Mouse (Mus musculus): ENCODE data around the gene Iqcf1.

- TF ChIP-seq CTCF (IDR thresholded peaks at IDR 0.05; ENCODE audit: borderline replicate concordance, insufficient read depth, low read depth, low read length) (no peak), POLR2A (IDR thresholded peaks at IDR 0.05; ENCODE audit: borderline replicate concordance, insufficient read depth, low read length) (no peak)
Observed at GRCm38 (mm10) chr9:106483606-106484005, 16.2 kb upstream of the Iqcf1 start.

Measured in cerebellum, adult 2 months (tissue).